Mouse (Mus musculus) kidney, adult 10 weeks (tissue): ENCODE measurements around the gene Nmt2. TPM values are rescaled to one million over a fixed set of nuclear protein-coding genes. Genes with fewer than 3 reads are reported as not detected.

ENCODE experiments used
- polyA plus RNA-seq: library from polyadenylated mRNA; stranded (reverse); fragments of 350-450 nt; fragmentation: Illumina TruSeq; extraction: RNeasy Lipid Tissue Mini Kit (QIAGEN cat#74804); gene quantifications from one replicate; pipeline ENCODE4 v1.2.3, GENCODE M21; 2014; ENCODE audit warnings: low read depth, low replicate concordance

The Nmt2 gene
- 27.6 TPM for polyA plus RNA-seq

DNA sequence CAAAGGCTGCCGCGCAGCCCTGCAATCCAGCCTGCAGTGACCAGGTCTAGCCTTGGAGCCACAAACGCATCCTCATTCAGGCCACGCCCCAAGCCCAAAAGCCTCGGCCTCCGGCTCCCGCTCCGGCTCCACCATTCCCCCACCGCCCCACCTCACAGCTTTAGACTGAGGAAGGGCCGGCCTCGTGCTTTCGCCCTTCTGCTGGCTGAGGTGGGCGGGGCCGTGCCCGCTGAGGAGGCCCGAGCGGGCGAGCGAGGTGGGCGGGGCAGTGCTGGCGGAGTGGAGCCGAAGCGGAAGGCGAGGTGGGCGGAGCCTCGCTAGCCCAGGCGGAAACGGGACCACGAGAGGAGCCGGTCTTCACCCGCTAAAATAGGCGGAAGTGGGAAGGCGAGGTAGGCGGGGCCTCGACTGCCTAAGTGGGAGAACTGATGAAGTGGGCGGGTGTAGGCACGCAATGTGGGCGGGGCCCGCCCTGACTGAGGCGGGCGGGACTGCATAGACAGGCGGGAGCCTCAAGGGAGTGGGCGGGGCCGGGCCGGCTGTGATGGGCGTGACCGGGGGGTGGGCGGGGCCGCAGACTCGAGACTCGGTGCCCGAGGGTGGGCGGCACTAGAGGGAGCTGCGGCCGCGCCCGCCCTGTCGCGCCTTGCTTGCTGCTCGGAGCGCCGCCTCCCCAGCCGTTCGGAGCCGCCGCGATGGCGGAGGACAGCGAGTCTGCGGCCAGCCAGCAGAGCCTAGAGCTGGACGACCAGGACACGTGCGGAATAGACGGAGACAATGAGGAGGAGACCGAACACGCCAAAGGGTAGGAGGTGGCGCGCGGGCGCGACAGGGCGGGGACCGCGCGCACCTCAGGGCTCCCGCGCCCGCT, at the start of gene Nmt2:
Gene Nmt2, plus strand, starts transcription at position 611 of the 871 bp plus-strand sequence.

DNA sequence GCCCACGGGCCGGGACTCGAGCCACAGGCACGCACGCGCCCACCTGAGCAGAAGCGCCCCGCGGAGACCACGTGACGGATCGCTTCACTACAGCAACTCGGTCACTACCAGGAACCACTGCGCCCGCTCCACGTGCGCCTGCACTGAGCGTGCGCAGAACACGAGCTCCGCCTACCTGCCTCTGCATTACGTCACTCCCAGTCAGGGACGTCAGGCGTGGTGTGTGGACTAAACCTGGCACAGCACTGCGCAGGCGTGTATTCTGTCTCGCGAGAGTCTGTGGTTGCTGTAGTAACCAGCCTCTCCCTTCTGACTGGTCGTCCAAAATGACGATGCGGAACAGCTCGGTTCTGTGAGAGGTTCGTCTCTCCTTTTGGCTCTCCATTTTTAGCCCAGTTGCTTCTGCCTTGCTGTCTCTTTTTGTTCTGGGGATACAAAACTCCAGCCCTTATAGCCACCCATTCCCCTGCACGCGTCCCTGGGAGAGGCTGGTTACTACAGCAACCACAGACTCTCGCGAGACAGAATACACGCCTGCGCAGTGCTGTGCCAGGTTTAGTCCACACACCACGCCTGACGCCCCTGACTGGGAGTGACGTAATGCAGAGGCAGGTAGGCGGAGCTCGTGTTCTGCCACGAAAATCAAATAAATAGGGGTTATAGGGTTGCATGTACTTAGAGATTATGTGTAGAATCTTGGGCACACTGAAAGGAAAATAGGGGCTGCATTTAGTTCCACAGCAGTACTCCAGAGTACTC, 48.7 kb downstream of the Nmt2 start, which contains the start of gene Rpp38:
Gene Rpp38, minus strand, starts transcription at position 160 of the 759 bp plus-strand sequence.

DNA sequence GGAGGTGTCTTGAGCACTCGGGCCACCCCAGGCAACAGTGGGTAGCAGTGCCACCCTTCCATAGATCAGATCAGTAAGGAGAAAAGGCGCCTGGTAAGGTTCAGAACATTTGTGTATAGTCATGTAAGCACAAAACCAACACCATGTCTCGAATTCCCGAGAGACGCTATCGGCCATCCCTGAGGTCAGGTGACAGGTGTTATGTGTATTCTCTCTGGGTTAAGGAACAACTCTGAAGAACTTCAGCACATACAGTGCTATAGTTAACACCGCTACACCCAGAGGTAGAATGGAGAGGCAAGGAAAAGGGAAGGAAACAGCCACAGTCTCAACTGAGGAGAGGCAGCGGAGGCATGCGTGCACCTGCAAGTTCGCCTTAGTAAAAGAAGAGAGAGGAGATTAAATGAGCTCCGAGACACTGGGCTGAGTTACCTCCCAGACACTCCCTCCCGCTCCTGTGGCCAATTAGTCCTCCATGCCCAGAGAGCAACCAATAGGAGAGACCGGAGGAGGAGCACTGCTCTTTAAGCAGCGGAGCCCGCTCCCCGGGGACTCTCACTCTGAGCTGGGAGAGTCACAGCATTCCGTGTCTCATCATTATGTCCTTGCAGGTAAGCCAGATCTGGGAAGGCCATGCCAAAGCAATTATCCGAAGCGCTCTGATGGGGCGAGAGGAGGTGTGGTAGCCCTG, 51.7 kb downstream of the Nmt2 start, which contains the start of gene Acbd7:
Gene Acbd7, plus strand, starts transcription at position 558 of the 691 bp plus-strand sequence.

Other genes starting within 250 kb of the Nmt2 start
- gene Fam171a1, start 170.0 kb upstream of the Nmt2 start, polyA plus RNA-seq, result 22.2 TPM
- 8.7 TPM for gene Rpp38, start 48.4 kb downstream of the Nmt2 start, polyA plus RNA-seq
- gene Acbd7, start 52.0 kb downstream of the Nmt2 start, polyA plus RNA-seq, result not detected
- gene Olah, start 113.0 kb downstream of the Nmt2 start, polyA plus RNA-seq, result not detected
- not detected for gene Meig1, start 138.4 kb downstream of the Nmt2 start, polyA plus RNA-seq
- gene Dclre1c, start 139.9 kb downstream of the Nmt2 start, polyA plus RNA-seq, result 8.5 TPM
- 3.2 TPM for gene Suv39h2, start 190.8 kb downstream of the Nmt2 start, polyA plus RNA-seq
- gene Gm45902, start 228.6 kb downstream of the Nmt2 start, polyA plus RNA-seq, result 1.5 TPM
- 37.8 TPM for gene Hspa14, start 228.6 kb downstream of the Nmt2 start, polyA plus RNA-seq
- gene Cdnf, start 228.8 kb downstream of the Nmt2 start, polyA plus RNA-seq, result 2.5 TPM